Mouse (Mus musculus) liver, embryonic 16.5 days (tissue): ENCODE data around the gene Fam228a. TPM values are rescaled to one million over a fixed set of nuclear protein-coding genes. Genes with fewer than 3 reads are reported as not detected.
"Not testable (repeated sequence)": the region's sequence is repeated elsewhere in the genome, so short reads cannot be mapped to it uniquely, and the experiment has no call there.

Experiments used
- ATAC-seq: fragments of 200-750 bp; cut with Nextera tagmentation; 2 replicates; pipeline ENCODE4 v1.8.0; 2017; ENCODE audit warnings: low read depth, mild to moderate bottlenecking, moderate number of reproducible peaks, moderate library complexity
- H3K27ac ChIP-seq: fragments of 300-500 bp; sonication (generic); 2 replicates; pipeline ENCODE4 v1.5.1; 2014; ENCODE audit warnings: mild to moderate bottlenecking, low read length
- H3K27me3 ChIP-seq: fragments of 300-500 bp; sonication (generic); 2 replicates; pipeline ENCODE4 v1.6.1; 2014; ENCODE audit warnings: low read depth, low read length, mixed read lengths; ENCODE audit not compliant: control insufficient read depth, insufficient read depth
- H3K36me3 ChIP-seq: fragments of 300-500 bp; sonication (generic); 2 replicates; pipeline ENCODE4 v1.6.1; 2014; ENCODE audit warnings: mild to moderate bottlenecking; ENCODE audit not compliant: control insufficient read depth, insufficient read depth
- H3K4me1 ChIP-seq: fragments of 300-500 bp; sonication (generic); 2 replicates; pipeline ENCODE4 v1.6.1; 2014; ENCODE audit warnings: low read depth, low read length, mixed read lengths; ENCODE audit not compliant: control insufficient read depth
- H3K4me2 ChIP-seq: fragments of 300-500 bp; sonication (generic); 2 replicates; pipeline ENCODE4 v1.6.1; 2014; ENCODE audit warnings: low read depth, low read length, mixed read lengths
- H3K4me3 ChIP-seq: fragments of 300-500 bp; sonication (generic); 2 replicates; pipeline ENCODE4 v1.5.1; 2014; ENCODE audit warnings: low read depth, mild to moderate bottlenecking, low read length
- H3K9ac ChIP-seq: fragments of 300-500 bp; sonication (generic); 2 replicates; pipeline ENCODE4 v1.6.1; 2014; ENCODE audit warnings: low read depth, low read length
- H3K9me3 ChIP-seq: fragments of 300-500 bp; sonication (generic); replicated peaks from 2 replicates; pipeline ENCODE4 v1.6.1; 2016; ENCODE audit warnings: low read length; ENCODE audit not compliant: control insufficient read depth
- whole genome bisulfite sequencing: fragments of 180-500 bp; shearing (Covaris S2); extraction: QIAGEN DNeasy Blood & Tissue Kit; methylation state at CpG from one replicate; pipeline ENCODE4 v1.1.7; 2014; ENCODE audit not compliant: insufficient replicate concordance; 5-methylcytosine and 5-hydroxymethylcytosine counted together
- polyA plus RNA-seq: library from polyadenylated mRNA; unstranded; fragments of >200 nt; fragmentation: Nextera tagmentation; extraction: Ambion mirVana; gene quantifications from 2 replicates; pipeline ENCODE4 v1.2.1, GENCODE M21; 2015

The Fam228a gene
- polyA plus RNA-seq: 0.04 TPM in 1 of 2 replicates, not detected in the other

DNA sequence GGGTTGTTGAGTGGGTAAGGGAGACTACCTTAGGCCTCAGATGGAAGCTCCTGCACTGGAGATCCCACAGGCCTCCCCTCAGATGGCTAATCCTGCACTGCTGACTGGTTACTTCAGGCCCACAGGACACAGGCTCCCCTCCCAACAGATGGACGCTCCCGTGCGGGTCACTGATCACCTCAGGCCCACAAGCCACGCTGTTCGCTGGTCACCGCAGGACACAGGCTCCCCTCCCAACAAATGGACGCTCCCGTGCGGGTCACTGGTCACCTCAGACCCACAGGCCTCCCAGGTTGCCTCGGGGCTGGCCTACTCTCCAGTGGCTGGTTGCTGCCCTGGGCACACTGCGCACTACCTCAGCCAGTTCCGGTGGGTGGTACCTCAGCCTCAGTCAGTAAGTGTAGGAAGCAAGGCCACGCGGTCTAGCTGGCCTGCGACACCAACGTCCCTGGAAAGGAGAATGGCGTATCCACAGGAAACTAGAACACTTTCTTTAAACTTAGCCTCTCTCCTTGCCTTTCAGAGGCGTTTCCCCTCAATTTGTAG lies at the start of gene Fam228a:
Gene Fam228a (minus strand): TSS at position 400 of the 546 bp plus-strand sequence.
- Histone ChIP-seq H3K36me3 (no peaks in the 10 kb centered on the region), H3K27me3 (no peaks in the 10 kb centered on the region), H3K4me2 (no peak within 1 kb of the TSS), H3K4me3 (no peak within 1 kb of the TSS), H3K4me1 (no peaks in the 10 kb centered on the region), H3K9me3 (no peaks in the 10 kb centered on the region), H3K9ac (no peak within 1 kb of the TSS), H3K27ac (no peak within 1 kb of the TSS)
- no peak for ATAC-seq
- 79% methylated on average over 18 of the region's 18 CpGs for WGBS

- no peak overlapping the region for H3K4me2 ChIP-seq
- H3K4me3 ChIP-seq: no peak overlapping the region
- H3K36me3 ChIP-seq: no peaks in the 10 kb centered on the region
- no peak overlapping the region for H3K27ac ChIP-seq
- H3K9ac ChIP-seq: no peak overlapping the region
- no peaks in the 10 kb centered on the region for H3K4me1 ChIP-seq
- no peaks in the 10 kb centered on the region for H3K9me3 ChIP-seq
- WGBS: 54% methylated on average over 2 of the region's 2 CpGs
- H3K27me3 ChIP-seq: no peaks in the 10 kb centered on the region
- ATAC-seq: no peak
Observed at GRCm38 (mm10) chr12:4784466-4784865, 46.2 kb upstream of the Fam228a start.

DNA sequence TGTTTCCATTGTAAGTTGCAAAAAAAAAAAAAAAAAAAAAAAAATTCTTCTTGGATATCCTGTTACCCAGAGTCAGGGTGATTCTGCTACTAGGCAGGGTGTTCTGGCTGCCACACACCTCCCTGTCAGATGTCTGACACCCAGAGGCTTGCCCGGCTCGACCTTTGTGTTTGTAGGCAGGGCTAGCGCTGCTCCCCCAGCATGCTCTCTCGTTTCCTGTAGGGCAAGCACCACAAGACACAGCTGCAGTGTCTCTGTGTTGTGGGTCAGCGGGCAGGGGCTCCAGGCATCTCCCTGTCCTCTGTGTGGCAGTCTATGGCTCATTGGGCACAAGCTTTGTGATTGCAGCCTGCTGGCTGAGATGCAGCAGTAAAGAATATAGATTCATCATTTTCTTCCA lies 45.4 kb upstream of the Fam228a start:
- H3K27ac ChIP-seq: no peak overlapping the region
- H3K27me3 ChIP-seq: no peaks in the 10 kb centered on the region
- 56% methylated on average over 5 of the region's 5 CpGs for WGBS
- H3K9me3 ChIP-seq: no peaks in the 10 kb centered on the region
- no peak overlapping the region for H3K4me2 ChIP-seq
- no peak overlapping the region for H3K9ac ChIP-seq
- H3K36me3 ChIP-seq: no peaks in the 10 kb centered on the region
- H3K4me1 ChIP-seq: no peaks in the 10 kb centered on the region
- no peak overlapping the region for H3K4me3 ChIP-seq
- no peak for ATAC-seq

DNA sequence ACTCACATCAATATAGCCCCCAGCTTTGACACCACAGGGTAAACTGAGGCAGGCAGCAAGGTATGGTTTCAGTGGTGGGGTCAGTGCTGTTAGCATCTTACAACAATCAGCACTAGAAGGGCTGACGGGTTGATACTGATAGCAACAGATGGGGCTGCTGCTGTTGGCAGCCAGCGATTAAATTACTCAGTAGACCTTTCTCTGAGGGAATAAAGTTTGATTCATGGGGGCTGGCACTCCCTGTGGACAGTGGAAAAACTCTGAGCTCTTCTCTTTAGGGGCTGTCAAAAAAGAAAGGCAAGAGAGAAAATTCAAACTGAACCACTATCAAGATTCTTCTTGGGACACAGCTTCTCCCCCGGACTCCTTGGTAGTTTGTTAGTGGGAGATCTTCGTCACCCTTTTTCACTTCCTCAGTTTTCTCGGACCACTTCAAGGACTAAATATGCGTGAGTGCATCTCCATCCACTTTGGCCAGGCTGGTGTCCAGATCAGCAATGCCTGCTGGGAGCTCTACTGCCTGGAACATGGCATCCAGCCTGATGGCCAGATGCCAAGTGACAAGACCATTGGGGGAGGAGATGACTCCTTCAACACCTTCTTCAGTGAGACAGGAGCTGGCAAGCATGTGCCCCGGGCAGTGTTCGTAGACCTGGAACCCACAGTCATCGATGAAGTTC lies 43.6 kb upstream of the Fam228a start:
- H3K4me1 ChIP-seq, H3K27me3 ChIP-seq, ATAC-seq, H3K9me3 ChIP-seq, H3K27ac ChIP-seq, H3K9ac ChIP-seq, H3K4me2 ChIP-seq, H3K36me3 ChIP-seq, H3K4me3 ChIP-seq: not testable (repeated sequence)
- WGBS: 78% methylated on average over 9 of the region's 9 CpGs

GRCm38 (mm10) chr12:4781270-4781669 lies 43.0 kb upstream of the Fam228a start:
- Histone ChIP-seq H3K4me2 (no peak overlapping the region), H3K27me3 (no peaks in the 10 kb centered on the region), H3K4me3 (no peak overlapping the region), H3K4me1 (no peaks in the 10 kb centered on the region), H3K9me3 (no peaks in the 10 kb centered on the region), H3K36me3 (no peaks in the 10 kb centered on the region), H3K27ac (no peak overlapping the region), H3K9ac (no peak overlapping the region)
- no peak for ATAC-seq
- 34% methylated on average over 1 of the region's 1 CpGs for WGBS

GRCm38 (mm10) chr12:4780245-4780644 lies 42.0 kb upstream of the Fam228a start:
- Histone ChIP-seq H3K27me3 (no peaks in the 10 kb centered on the region), H3K4me3 (no peak overlapping the region), H3K9ac (no peak overlapping the region), H3K36me3 (no peaks in the 10 kb centered on the region), H3K27ac (no peak overlapping the region), H3K4me2 (no peak overlapping the region), H3K4me1 (no peaks in the 10 kb centered on the region; the same call in none of the 2 replicates), H3K9me3 (no peaks in the 10 kb centered on the region)
- WGBS: 46% methylated on average over 2 of the region's 2 CpGs
- no peak for ATAC-seq

- ATAC-seq: no peak
- H3K36me3 ChIP-seq: no peaks in the 10 kb centered on the region
- no peaks in the 10 kb centered on the region for H3K9me3 ChIP-seq
- H3K27ac ChIP-seq: no peak overlapping the region
- H3K4me3 ChIP-seq: no peak overlapping the region
- no peaks in the 10 kb centered on the region for H3K27me3 ChIP-seq
- peaks cover 4% of the 10 kb centered on the region for H3K4me1 ChIP-seq
- WGBS: 70% methylated on average over 6 of the region's 6 CpGs
- H3K4me2 ChIP-seq: no peak overlapping the region
- no peak overlapping the region for H3K9ac ChIP-seq
Observed at GRCm38 (mm10) chr12:4777734-4778133, 39.5 kb upstream of the Fam228a start.

DNA sequence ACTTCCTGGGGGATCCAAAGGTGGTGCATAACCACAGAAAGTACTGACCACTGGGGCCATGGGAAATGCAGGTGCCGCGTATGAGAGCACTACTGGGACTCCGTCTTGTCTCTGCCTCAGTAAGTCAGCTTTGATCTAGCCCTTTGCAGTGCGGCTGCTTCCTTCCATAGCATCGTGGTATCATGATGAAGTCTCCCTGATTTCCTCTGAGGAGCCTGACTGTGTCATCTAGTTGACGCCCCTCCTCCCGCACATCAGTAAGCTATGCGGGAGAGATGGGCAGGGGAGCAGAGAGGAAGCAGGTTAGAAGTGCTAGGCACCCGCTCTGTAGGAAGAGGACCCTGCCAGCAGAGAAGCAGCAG lies 37.3 kb upstream of the Fam228a start:
- Histone ChIP-seq H3K27me3 (no peaks in the 10 kb centered on the region), H3K4me1 (peaks cover 4% of the 10 kb centered on the region), H3K9me3 (no peaks in the 10 kb centered on the region), H3K27ac (no peak overlapping the region), H3K4me2 (peak overlapping the region; percentile 14; the same call in 1 of the 2 replicates), H3K36me3 (no peaks in the 10 kb centered on the region), H3K9ac (0 out of 2 replicates have a peak overlapping the region, but pooled peaks have one; percentile 5), H3K4me3 (no peak overlapping the region)
- WGBS: 33% methylated on average over 9 of the region's 9 CpGs
- no peak for ATAC-seq

DNA sequence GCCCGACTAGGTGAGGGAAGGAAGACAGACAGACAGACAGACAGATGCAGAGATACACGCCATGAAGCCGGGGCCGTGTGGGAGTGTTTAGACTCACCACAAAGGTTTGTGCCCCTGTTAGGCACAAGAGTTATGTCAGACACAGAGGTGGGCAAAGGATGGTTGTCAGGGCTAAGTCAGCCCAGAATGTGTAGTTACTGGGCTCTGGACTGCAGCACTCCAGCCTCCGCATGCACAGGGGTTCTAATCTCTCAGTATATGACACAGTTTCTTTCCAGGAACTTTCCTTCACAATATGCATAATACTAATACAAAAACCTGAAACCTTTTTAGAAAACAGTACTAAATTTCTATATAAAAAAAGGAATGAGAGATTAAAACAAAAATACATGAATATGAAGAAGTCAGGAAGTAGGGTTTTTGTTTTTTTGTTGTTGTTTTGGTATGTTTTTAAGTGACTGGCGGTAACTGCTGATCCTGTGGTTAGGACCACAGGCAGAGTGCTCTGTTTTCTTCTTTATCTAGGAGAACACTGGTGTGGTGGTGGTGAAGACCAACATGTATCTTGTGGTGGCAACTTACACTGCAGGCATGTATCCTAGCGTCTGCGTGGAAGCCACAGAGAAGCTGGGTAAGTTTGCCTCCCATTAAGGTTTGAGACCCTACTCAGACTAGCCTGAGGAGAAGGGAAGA lies 36.8 kb upstream of the Fam228a start:
- H3K27ac ChIP-seq: no peak overlapping the region
- H3K9ac ChIP-seq: 0 out of 2 replicates have a peak overlapping the region, but pooled peaks have one; percentile 5
- H3K27me3 ChIP-seq: no peaks in the 10 kb centered on the region
- ATAC-seq: peak; percentile 69
- peaks cover 4% of the 10 kb centered on the region for H3K4me1 ChIP-seq
- peak overlapping the region; percentile 14; the same call in 1 of the 2 replicates for H3K4me2 ChIP-seq
- 28% methylated on average over 8 of the region's 8 CpGs for WGBS
- H3K4me3 ChIP-seq: no peak overlapping the region
- H3K9me3 ChIP-seq: no peaks in the 10 kb centered on the region
- H3K36me3 ChIP-seq: no peaks in the 10 kb centered on the region
